Mouse (Mus musculus): Measurements from ENCODE around the gene P2rx6. TPM values are rescaled to one million over a fixed set of nuclear protein-coding genes. Genes with fewer than 3 reads are reported as not detected.

P2rx6 gene
- polyA plus RNA-seq, 1 experiment from 2014 or later, result 0.41 TPM

- Histone ChIP-seq H3K4me1 (ENCODE audit: control insufficient read depth, insufficient read depth, low read length) (peaks cover 4% of the 10 kb centered on the region; the same call in 1 of the 2 replicates), H3K9ac (ENCODE audit: low read length) (no peak overlapping the region), H3K4me3 (ENCODE audit: low read depth, low read length) (no peak overlapping the region), H3K36me3 (ENCODE audit: control insufficient read depth, insufficient read depth, low read length) (no peaks in the 10 kb centered on the region), H3K27ac (ENCODE audit: low read depth, low read length) (no peak overlapping the region), H3K9me3 (ENCODE audit: control insufficient read depth, low read length) (no peaks in the 10 kb centered on the region), H3K27me3 (ENCODE audit: control insufficient read depth, insufficient read depth, low read length) (no peaks in the 10 kb centered on the region), H3K4me2 (ENCODE audit: low read depth) (no peak overlapping the region)
- DNase-seq (ENCODE audit: low spot score), result no peak
- 26% methylated on average over 4 of the region's 4 CpGs for WGBS
- ATAC-seq (ENCODE audit: insufficient read depth, low FRiP score, low TSS enrichment), result no peak
These were observed 4.5 kb downstream of the P2rx6 start for GRCm38 (mm10) chr16:17566186-17566585.

GRCm38 (mm10) chr16:17575870-17576824 lies 14.5 kb downstream of the P2rx6 start:
- H3K4me2 ChIP-seq (ENCODE audit: low read depth), result peak overlapping the region; percentile 49

GRCm38 (mm10) chr16:17576825-17577215 lies 15.1 kb downstream of the P2rx6 start:
- no peaks in the 10 kb centered on the region for H3K36me3 ChIP-seq (ENCODE audit: control insufficient read depth, insufficient read depth, low read length)
- no peaks in the 10 kb centered on the region for H3K4me1 ChIP-seq (ENCODE audit: control insufficient read depth, insufficient read depth, low read length)
- DNase-seq (ENCODE audit: low spot score) (no peak), ATAC-seq (ENCODE audit: insufficient read depth, low FRiP score, low TSS enrichment) (no peak)
- no peak overlapping the region for H3K27ac ChIP-seq (ENCODE audit: low read depth, low read length)
- H3K4me2 ChIP-seq (ENCODE audit: low read depth), result peak overlapping the region; percentile 49
- H3K4me3 ChIP-seq (ENCODE audit: low read depth, low read length), result peak overlapping the region; percentile 37
- H3K27me3 ChIP-seq (ENCODE audit: control insufficient read depth, insufficient read depth, low read length), result peaks cover 26% of the 10 kb centered on the region
- no peak overlapping the region; the same call in 1 of the 2 replicates for H3K9ac ChIP-seq (ENCODE audit: low read length)
- no peaks in the 10 kb centered on the region for H3K9me3 ChIP-seq (ENCODE audit: control insufficient read depth, low read length)
- WGBS, result 14% methylated on average over 8 of the region's 8 CpGs

More at GRCm38 (mm10) chr16:17575870-17576824, 14.5 kb downstream of the P2rx6 start:
- H3K9ac ChIP-seq (ENCODE audit: low read length), result peak overlapping the region; percentile 50
- H3K27me3 ChIP-seq (ENCODE audit: control insufficient read depth, insufficient read depth, low read length), result peaks cover 26% of the 10 kb centered on the region
- H3K9me3 ChIP-seq (ENCODE audit: control insufficient read depth, low read length), result no peaks in the 10 kb centered on the region
- no peaks in the 10 kb centered on the region for H3K4me1 ChIP-seq (ENCODE audit: control insufficient read depth, insufficient read depth, low read length)
- H3K4me3 ChIP-seq (ENCODE audit: low read depth, low read length), result peak overlapping the region; percentile 37
- ATAC-seq (ENCODE audit: insufficient read depth, low FRiP score, low TSS enrichment), result 0 out of 2 replicates have a peak, but pooled peaks have one; percentile 35
- WGBS, result 15% methylated on average over 45 of the region's 45 CpGs
- no peaks in the 10 kb centered on the region for H3K36me3 ChIP-seq (ENCODE audit: control insufficient read depth, insufficient read depth, low read length)
- DNase-seq (ENCODE audit: low spot score), result peak; percentile 52
- no peak overlapping the region for H3K27ac ChIP-seq (ENCODE audit: low read depth, low read length)

GRCm38 (mm10) chr16:17583064-17583463 lies 21.4 kb downstream of the P2rx6 start, which contains the start of gene Slc7a4:
TSS of gene Slc7a4 (minus strand) at chr16:17583214.
- H3K9ac ChIP-seq (ENCODE audit: low read length), result no peak within 1 kb of the TSS
- ATAC-seq (ENCODE audit: insufficient read depth, low FRiP score, low TSS enrichment), result no peak
- DNase-seq (ENCODE audit: low spot score), result peak; percentile 41
- no peaks in the 10 kb centered on the region for H3K27me3 ChIP-seq (ENCODE audit: control insufficient read depth, insufficient read depth, low read length)
- H3K4me1 ChIP-seq (ENCODE audit: control insufficient read depth, insufficient read depth, low read length), result no peaks in the 10 kb centered on the region
- H3K27ac ChIP-seq (ENCODE audit: low read depth, low read length), result no peak within 1 kb of the TSS
- H3K36me3 ChIP-seq (ENCODE audit: control insufficient read depth, insufficient read depth, low read length), result no peaks in the 10 kb centered on the region
- H3K4me2 ChIP-seq (ENCODE audit: low read depth), result no peak within 1 kb of the TSS
- WGBS, result 13% methylated on average over 8 of the region's 8 CpGs
- no peak within 1 kb of the TSS for H3K4me3 ChIP-seq (ENCODE audit: low read depth, low read length)
- no peaks in the 10 kb centered on the region for H3K9me3 ChIP-seq (ENCODE audit: control insufficient read depth, low read length)

- Histone ChIP-seq H3K36me3 (ENCODE audit: control insufficient read depth, insufficient read depth, low read length) (no peaks in the 10 kb centered on the region), H3K27ac (ENCODE audit: low read depth, low read length) (no peak overlapping the region), H3K27me3 (ENCODE audit: control insufficient read depth, insufficient read depth, low read length) (no peaks in the 10 kb centered on the region), H3K9me3 (ENCODE audit: control insufficient read depth, low read length) (no peaks in the 10 kb centered on the region), H3K4me1 (ENCODE audit: control insufficient read depth, insufficient read depth, low read length) (no peaks in the 10 kb centered on the region), H3K4me3 (ENCODE audit: low read depth, low read length) (no peak overlapping the region), H3K4me2 (ENCODE audit: low read depth) (no peak overlapping the region), H3K9ac (ENCODE audit: low read length) (no peak overlapping the region)
- DNase-seq (ENCODE audit: low spot score), result no peak
- no peak for ATAC-seq (ENCODE audit: insufficient read depth, low FRiP score, low TSS enrichment)
- 89% methylated on average over 7 of the region's 7 CpGs for WGBS
These were observed 22.9 kb downstream of the P2rx6 start for GRCm38 (mm10) chr16:17584555-17584954.

GRCm38 (mm10) chr16:17590731-17591130 lies 29.0 kb downstream of the P2rx6 start:
- WGBS, result 45% methylated on average over 2 of the region's 2 CpGs

GRCm38 (mm10) chr16:17600944-17601562 lies 39.4 kb downstream of the P2rx6 start:
- no peak overlapping the region for H3K4me3 ChIP-seq (ENCODE audit: low read depth, low read length)
- WGBS, result 69% methylated on average over 3 of the region's 3 CpGs
- no peak overlapping the region for H3K4me2 ChIP-seq (ENCODE audit: low read depth)
- H3K9me3 ChIP-seq (ENCODE audit: control insufficient read depth, low read length), result no peaks in the 10 kb centered on the region
- ATAC-seq (ENCODE audit: insufficient read depth, low FRiP score, low TSS enrichment) (no peak), DNase-seq (ENCODE audit: low spot score) (no peak)
- no peaks in the 10 kb centered on the region for H3K36me3 ChIP-seq (ENCODE audit: control insufficient read depth, insufficient read depth, low read length)
- H3K9ac ChIP-seq (ENCODE audit: low read length), result no peak overlapping the region
- no peaks in the 10 kb centered on the region for H3K27me3 ChIP-seq (ENCODE audit: control insufficient read depth, insufficient read depth, low read length)
- H3K27ac ChIP-seq (ENCODE audit: low read depth, low read length), result no peak overlapping the region
- H3K4me1 ChIP-seq (ENCODE audit: control insufficient read depth, insufficient read depth, low read length), result no peaks in the 10 kb centered on the region

More at GRCm38 (mm10) chr16:17590731-17591130, 29.0 kb downstream of the P2rx6 start:
- DNase-seq (ENCODE audit: low spot score) (no peak), ATAC-seq (ENCODE audit: insufficient read depth, low FRiP score, low TSS enrichment) (no peak)
- no peaks in the 10 kb centered on the region for H3K9me3 ChIP-seq (ENCODE audit: control insufficient read depth, low read length)
- no peak overlapping the region for H3K9ac ChIP-seq (ENCODE audit: low read length)
- H3K4me3 ChIP-seq (ENCODE audit: low read depth, low read length), result no peak overlapping the region
- no peaks in the 10 kb centered on the region for H3K4me1 ChIP-seq (ENCODE audit: control insufficient read depth, insufficient read depth, low read length)
- no peak overlapping the region for H3K4me2 ChIP-seq (ENCODE audit: low read depth)
- no peaks in the 10 kb centered on the region for H3K36me3 ChIP-seq (ENCODE audit: control insufficient read depth, insufficient read depth, low read length)
- H3K27ac ChIP-seq (ENCODE audit: low read depth, low read length), result no peak overlapping the region
- H3K27me3 ChIP-seq (ENCODE audit: control insufficient read depth, insufficient read depth, low read length), result no peaks in the 10 kb centered on the region

- Histone ChIP-seq H3K4me2 (ENCODE audit: low read depth) (no peak overlapping the region), H3K27ac (ENCODE audit: low read depth, low read length) (no peak overlapping the region), H3K9me3 (ENCODE audit: control insufficient read depth, low read length) (no peaks in the 10 kb centered on the region), H3K4me1 (ENCODE audit: control insufficient read depth, insufficient read depth, low read length) (no peaks in the 10 kb centered on the region), H3K36me3 (ENCODE audit: control insufficient read depth, insufficient read depth, low read length) (no peaks in the 10 kb centered on the region), H3K4me3 (ENCODE audit: low read depth, low read length) (no peak overlapping the region), H3K9ac (ENCODE audit: low read length) (no peak overlapping the region), H3K27me3 (ENCODE audit: control insufficient read depth, insufficient read depth, low read length) (no peaks in the 10 kb centered on the region)
- DNase-seq (ENCODE audit: low spot score) (no peak), ATAC-seq (ENCODE audit: insufficient read depth, low FRiP score, low TSS enrichment) (no peak)
- 74% methylated on average over 4 of the region's 4 CpGs for WGBS
These were observed 43.3 kb downstream of the P2rx6 start for GRCm38 (mm10) chr16:17604941-17605340.
